Mouse (Mus musculus) embryonic facial prominence, embryonic 12.5 days (tissue): ENCODE measurements at regions not wholly inside any gene's neighbourhood (a gene's known extent, or its start where the extent isn't known, plus 50 kb on each side); places are given as distances from the start of the nearest gene placed in this dataset.

ENCODE experiments used
- ATAC-seq: fragments of 200-750 bp; cut with Nextera tagmentation; 2 replicates; pipeline ENCODE4 v1.8.0; 2017; ENCODE audit not compliant: insufficient number of reproducible peaks, insufficient read depth, low FRiP score, low TSS enrichment
- H3K27ac ChIP-seq: fragments of 300-500 bp; sonication (generic); 2 replicates; pipeline ENCODE4 v1.5.1; 2016; ENCODE audit warnings: mild to moderate bottlenecking
- H3K27me3 ChIP-seq: fragments of 300-500 bp; sonication (generic); 2 replicates; pipeline ENCODE4 v1.6.1; 2016; ENCODE audit warnings: mild to moderate bottlenecking, moderate library complexity
- H3K36me3 ChIP-seq: fragments of 300-500 bp; sonication (generic); 2 replicates; pipeline ENCODE4 v1.6.1; 2016; ENCODE audit warnings: mild to moderate bottlenecking
- H3K4me1 ChIP-seq: fragments of 300-500 bp; sonication (generic); 2 replicates; pipeline ENCODE4 v1.6.1; 2016
- H3K4me2 ChIP-seq: fragments of 300-500 bp; sonication (generic); replicated peaks from 2 replicates; pipeline ENCODE4 v1.6.1; 2016; ENCODE audit warnings: mild to moderate bottlenecking, moderate library complexity
- H3K4me3 ChIP-seq: fragments of 300-500 bp; sonication (generic); 2 replicates; pipeline ENCODE4 v1.5.1; 2016; ENCODE audit warnings: mild to moderate bottlenecking
- H3K9ac ChIP-seq: fragments of 300-500 bp; sonication (generic); 2 replicates; pipeline ENCODE4 v1.6.1; 2016; ENCODE audit warnings: mild to moderate bottlenecking, moderate library complexity
- H3K9me3 ChIP-seq: fragments of 300-500 bp; sonication (generic); 2 replicates; pipeline ENCODE4 v1.6.1; 2016; ENCODE audit warnings: mild to moderate bottlenecking, moderate library complexity
- WGBS: fragments of 180-500 bp; shearing (Covaris S2); methylation state at CpG from one replicate; pipeline ENCODE4 v1.1.7; 2016; 5-methylcytosine and 5-hydroxymethylcytosine counted together

DNA sequence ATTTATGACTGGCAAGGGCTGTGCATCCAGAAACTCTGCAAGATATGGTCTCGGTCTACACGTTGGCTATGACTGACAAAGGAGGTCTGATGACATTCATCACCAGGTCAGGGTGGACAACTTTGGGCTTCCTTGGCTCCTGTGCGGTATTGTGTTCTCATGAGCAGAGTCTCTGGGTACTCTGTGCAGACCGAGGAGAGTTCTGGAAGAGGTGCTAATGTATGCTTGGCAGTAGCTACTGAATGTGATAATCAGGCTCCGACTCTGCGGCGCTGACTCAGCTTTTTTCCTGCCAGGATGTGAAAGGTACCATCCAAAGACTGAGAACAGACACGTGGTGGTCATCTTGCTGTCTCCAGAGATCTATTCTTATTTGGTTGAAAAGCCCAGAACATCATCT, 94.5 kb upstream of the Oxgr1 start:
- peaks cover 3% of the 10 kb centered on the region; the same call in 1 of the 2 replicates for H3K4me1 ChIP-seq
- WGBS = 90% methylated on average over 8 of the region's 8 CpGs
- ATAC-seq = no peak
- H3K27ac ChIP-seq = no peak overlapping the region
- no peak overlapping the region for H3K4me3 ChIP-seq
- H3K9me3 ChIP-seq = no peaks in the 10 kb centered on the region
- H3K9ac ChIP-seq = no peak overlapping the region
- no peak overlapping the region for H3K4me2 ChIP-seq
- no peaks in the 10 kb centered on the region for H3K27me3 ChIP-seq
- H3K36me3 ChIP-seq = no peaks in the 10 kb centered on the region

DNA sequence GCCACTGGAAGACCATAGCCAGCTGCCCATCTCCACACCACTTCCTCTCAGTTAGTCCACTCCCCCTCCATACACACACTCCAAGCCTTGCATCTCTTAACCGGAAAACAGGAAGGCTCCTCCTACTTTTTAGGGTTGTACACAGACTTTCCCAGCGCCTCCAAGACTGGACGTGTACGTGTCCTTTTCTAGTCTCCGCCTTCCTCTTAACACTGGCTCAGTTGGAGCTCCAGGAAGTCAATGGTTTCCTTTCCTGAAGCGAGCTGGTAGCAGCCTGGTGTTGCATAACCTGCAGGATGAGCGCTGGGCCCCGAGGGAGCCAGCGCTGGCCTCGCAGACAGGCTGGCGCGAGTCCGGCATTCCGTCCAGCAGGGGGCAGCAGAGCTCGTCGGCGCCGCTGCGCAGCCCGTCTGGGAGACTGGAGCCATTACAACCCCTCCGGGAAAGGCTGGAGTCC, 95.5 kb upstream of the Oxgr1 start:
- peak overlapping the region; percentile 54 for H3K27ac ChIP-seq
- H3K36me3 ChIP-seq = no peaks in the 10 kb centered on the region
- H3K4me1 ChIP-seq = peaks cover 3% of the 10 kb centered on the region; the same call in 1 of the 2 replicates
- peak; percentile 85 for ATAC-seq
- peak overlapping the region; percentile 19; the same call in 1 of the 2 replicates for H3K4me3 ChIP-seq
- H3K4me2 ChIP-seq = peak overlapping the region; percentile 30
- H3K9ac ChIP-seq = no peak overlapping the region
- 2% methylated on average over 21 of the region's 21 CpGs for WGBS
- no peaks in the 10 kb centered on the region for H3K9me3 ChIP-seq
- no peaks in the 10 kb centered on the region for H3K27me3 ChIP-seq

DNA sequence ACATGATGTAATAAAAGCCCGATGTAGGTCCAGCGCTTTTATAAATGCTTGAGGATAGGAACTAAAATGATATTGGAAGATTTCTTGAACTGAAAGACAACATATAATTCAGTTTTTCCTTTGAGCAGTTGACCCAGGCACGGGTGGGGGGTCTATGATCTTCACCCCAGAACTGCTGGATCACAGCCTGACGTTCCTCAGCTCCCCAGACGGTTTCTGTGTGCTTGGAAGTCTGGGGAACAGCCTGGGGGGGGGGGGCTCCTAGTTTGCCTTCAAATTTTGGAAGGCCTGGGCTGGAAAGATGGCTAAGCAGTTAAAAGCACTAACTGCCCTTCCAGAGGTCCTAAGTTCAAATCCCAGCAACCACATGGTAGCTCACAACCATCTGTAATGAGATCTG, 96.3 kb upstream of the Oxgr1 start:
- Histone ChIP-seq H3K27ac (no peak overlapping the region), H3K4me1 (peaks cover 3% of the 10 kb centered on the region; the same call in 1 of the 2 replicates), H3K36me3 (no peaks in the 10 kb centered on the region), H3K9ac (no peak overlapping the region), H3K27me3 (no peaks in the 10 kb centered on the region), H3K4me2 (no peak overlapping the region), H3K9me3 (no peaks in the 10 kb centered on the region), H3K4me3 (no peak overlapping the region)
- WGBS = 68% methylated on average over 5 of the region's 5 CpGs
- ATAC-seq = no peak

DNA sequence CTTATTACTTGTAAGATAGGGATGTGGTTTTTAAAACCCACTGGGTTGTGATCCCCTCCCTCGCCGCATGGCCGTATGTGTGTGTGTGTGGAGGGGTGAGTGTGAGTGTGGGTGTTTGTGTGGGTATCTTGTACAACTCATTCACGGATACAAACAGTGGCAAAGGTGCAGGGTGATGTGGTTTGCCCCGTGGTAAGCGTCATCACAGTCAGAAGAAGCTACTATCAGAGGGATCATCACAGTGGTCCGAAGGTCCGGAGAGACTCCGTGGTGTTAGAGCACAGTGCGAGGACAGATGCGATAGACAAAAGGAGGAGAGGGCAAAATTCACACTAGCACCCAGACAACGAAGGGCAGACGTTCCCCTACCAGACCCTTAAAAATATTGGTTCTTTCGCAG, 97.0 kb upstream of the Oxgr1 start:
- Histone ChIP-seq H3K4me3 (no peak overlapping the region), H3K9ac (no peak overlapping the region), H3K4me1 (peaks cover 3% of the 10 kb centered on the region; the same call in 1 of the 2 replicates), H3K9me3 (no peaks in the 10 kb centered on the region), H3K4me2 (no peak overlapping the region), H3K27me3 (no peaks in the 10 kb centered on the region), H3K36me3 (no peaks in the 10 kb centered on the region), H3K27ac (no peak overlapping the region)
- 91% methylated on average over 14 of the region's 14 CpGs for WGBS
- no peak for ATAC-seq

DNA sequence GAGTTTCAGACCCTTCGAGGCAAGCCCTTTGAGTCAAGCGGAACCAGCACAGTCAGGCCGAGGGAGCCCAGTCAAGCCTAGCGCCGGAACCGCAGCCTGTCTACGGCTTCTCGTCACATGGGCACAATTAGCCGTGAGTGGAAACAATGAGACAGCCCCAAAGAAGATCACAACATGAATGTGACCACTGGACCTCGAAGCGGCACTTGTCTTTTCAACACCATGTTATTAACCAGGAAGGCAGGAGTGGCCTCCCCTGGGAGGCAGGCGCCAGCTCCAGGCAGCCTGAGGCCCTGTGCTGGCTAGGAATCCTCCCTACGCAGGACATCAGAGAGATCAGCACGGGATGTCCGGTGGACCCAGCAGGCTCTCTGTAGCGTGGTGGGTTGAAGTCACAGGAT, 97.4 kb upstream of the Oxgr1 start:
- no peak overlapping the region for H3K9ac ChIP-seq
- no peaks in the 10 kb centered on the region for H3K27me3 ChIP-seq
- peaks cover 3% of the 10 kb centered on the region; the same call in 1 of the 2 replicates for H3K4me1 ChIP-seq
- H3K4me3 ChIP-seq = no peak overlapping the region
- ATAC-seq = no peak
- H3K36me3 ChIP-seq = no peaks in the 10 kb centered on the region
- no peak overlapping the region for H3K27ac ChIP-seq
- WGBS = 63% methylated on average over 16 of the region's 16 CpGs
- no peak overlapping the region for H3K4me2 ChIP-seq
- no peaks in the 10 kb centered on the region for H3K9me3 ChIP-seq

DNA sequence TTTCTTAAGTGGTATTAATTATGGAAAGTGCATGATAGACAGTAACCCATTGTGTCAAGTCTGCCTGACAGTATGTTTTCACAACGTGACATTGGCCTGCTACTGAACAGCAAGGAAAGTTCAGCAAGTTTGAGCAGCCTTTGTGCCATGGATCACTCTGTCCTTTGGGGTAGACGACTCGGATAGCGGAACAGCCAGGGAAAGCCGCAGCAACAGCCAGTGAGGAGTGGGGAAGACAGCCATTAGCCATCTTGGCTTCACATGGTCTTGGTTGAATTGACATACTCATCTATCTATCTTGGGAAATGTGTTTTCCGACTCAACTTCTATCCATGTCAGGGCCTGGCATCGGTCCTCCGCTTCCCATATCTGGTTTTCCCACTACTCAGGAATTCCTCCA, 98.0 kb upstream of the Oxgr1 start:
- peaks cover 3% of the 10 kb centered on the region; the same call in 1 of the 2 replicates for H3K4me1 ChIP-seq
- H3K27me3 ChIP-seq = no peaks in the 10 kb centered on the region
- no peaks in the 10 kb centered on the region for H3K36me3 ChIP-seq
- ATAC-seq = no peak
- no peak overlapping the region for H3K27ac ChIP-seq
- H3K9me3 ChIP-seq = no peaks in the 10 kb centered on the region
- no peak overlapping the region for H3K9ac ChIP-seq
- H3K4me3 ChIP-seq = no peak overlapping the region
- 84% methylated on average over 8 of the region's 8 CpGs for WGBS
- H3K4me2 ChIP-seq = no peak overlapping the region

DNA sequence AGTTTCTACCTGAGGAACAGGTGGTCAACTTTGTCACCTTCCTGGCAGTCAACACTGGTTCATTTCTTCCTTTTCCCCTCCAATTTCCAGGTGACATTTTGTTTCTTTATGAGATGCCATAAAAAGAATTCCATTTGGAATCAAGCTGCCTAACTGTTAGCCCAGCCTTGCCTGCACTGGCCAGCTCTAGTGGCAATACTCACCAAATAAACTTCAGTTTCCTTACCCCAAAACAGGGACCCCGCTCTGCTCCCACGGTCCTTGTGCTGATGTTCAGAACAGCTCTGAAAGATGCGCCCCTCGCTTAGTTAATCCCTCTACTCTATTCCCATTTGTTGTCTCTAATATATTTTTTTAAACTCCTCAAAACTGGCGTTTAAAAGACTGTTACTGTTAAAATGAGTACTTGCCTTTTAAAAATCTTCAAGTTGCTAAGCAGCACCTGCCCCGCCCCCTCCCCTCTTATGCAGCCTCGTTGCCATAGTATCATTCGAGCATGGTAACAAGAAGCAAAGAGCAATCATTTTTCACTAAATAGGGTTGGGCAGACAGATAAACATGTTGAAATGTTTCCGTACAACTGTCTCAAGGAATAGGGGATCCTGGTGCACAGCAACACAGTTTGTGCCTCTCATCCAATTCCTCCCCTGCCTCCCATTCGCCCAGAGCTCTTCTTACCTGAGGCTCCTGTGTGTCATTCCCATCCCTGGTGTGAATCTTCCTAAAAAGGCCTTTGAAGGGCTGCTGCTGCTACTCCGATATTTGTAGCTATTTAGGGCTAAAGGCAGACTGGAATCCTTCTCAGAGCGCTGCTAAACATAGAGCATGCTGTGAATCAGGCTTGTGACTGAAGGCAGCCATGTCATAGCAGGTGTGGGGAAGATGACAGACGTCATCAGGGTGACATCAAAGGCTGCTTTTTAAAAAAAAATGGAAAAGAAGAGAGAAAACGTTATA, 98.8 kb upstream of the Oxgr1 start:
- H3K4me1 ChIP-seq = peaks cover 3% of the 10 kb centered on the region; the same call in 1 of the 2 replicates
- WGBS = 79% methylated on average over 14 of the region's 14 CpGs
- H3K27me3 ChIP-seq = no peaks in the 10 kb centered on the region

DNA sequence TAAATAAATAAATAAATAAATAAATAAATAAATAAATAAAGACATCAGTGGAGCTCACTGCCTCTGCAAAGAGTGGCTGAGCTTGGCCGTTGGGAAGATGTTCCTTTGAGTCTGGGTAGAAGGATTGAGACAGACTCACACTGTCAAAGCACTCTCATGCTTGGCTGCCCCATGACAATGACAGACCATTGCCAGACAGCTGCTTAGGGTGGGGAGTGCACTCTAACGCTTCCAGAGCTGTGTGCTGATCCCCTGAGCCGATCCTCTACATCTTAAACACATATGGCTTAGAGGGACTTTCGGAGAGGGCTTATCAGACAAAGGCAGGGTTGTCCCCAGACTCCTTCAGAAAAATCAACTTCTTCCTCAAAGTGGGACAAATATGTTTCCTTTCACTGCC, 100.0 kb upstream of the Oxgr1 start:
- no peak overlapping the region for H3K27ac ChIP-seq
- no peak overlapping the region for H3K4me2 ChIP-seq
- no peak overlapping the region for H3K9ac ChIP-seq
- H3K4me3 ChIP-seq = no peak overlapping the region
- no peaks in the 10 kb centered on the region for H3K27me3 ChIP-seq
- peaks cover 3% of the 10 kb centered on the region; the same call in 1 of the 2 replicates for H3K4me1 ChIP-seq
- WGBS = 27% methylated on average over 4 of the region's 4 CpGs
- no peak for ATAC-seq
- no peaks in the 10 kb centered on the region for H3K36me3 ChIP-seq
- no peaks in the 10 kb centered on the region for H3K9me3 ChIP-seq

More for the DNA sequence above, 98.8 kb upstream of the Oxgr1 start:
- Histone ChIP-seq H3K27ac (no peak overlapping the region), H3K36me3 (no peaks in the 10 kb centered on the region), H3K9ac (no peak overlapping the region), H3K9me3 (no peaks in the 10 kb centered on the region), H3K4me3 (no peak overlapping the region), H3K4me2 (no peak overlapping the region)
- ATAC-seq = no peak

DNA sequence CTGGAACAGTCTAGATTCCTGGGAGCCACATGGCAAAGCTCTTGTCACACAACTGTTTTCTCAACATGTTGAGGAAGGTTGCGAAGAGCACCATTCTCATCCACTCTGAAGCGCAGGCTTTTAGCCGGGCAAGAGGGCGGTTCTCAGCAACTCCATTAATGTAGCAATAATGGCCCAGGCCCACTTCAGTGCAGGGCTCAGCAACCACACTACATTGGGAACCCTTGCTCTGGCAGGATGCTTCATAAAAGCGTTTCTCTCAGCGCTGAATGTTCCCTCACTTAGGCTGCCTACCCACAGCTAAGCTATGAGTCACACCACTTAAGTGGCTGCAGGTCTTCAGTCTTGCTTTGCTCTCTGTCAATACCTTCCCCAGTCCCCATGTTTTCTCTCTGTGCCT, 102.2 kb upstream of the Oxgr1 start:
- WGBS = 86% methylated on average over 6 of the region's 6 CpGs
- ATAC-seq = no peak
- Histone ChIP-seq H3K9ac (no peak overlapping the region), H3K27me3 (no peaks in the 10 kb centered on the region), H3K4me3 (no peak overlapping the region), H3K4me2 (no peak overlapping the region), H3K4me1 (peaks cover 10% of the 10 kb centered on the region; the same call in 1 of the 2 replicates), H3K9me3 (no peaks in the 10 kb centered on the region), H3K36me3 (no peaks in the 10 kb centered on the region), H3K27ac (no peak overlapping the region)

DNA sequence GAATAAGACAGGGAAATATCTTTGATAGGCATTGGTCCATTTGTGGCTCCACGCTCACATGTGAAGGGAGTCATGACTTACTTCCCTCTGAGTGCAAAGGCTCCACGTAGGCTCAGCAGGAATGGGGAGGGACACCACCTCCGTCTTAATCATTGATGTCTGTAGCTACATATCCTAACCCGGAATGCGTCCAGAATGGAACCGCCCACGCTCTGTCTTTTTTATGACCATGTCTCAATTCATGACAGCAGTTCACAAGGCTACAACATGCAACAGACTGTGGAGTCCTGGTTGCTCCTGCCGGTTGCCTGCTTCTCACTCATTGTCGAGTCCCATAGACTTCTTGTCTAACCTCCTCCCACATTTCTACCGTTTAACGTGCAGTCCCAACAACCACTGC, 104.1 kb upstream of the Oxgr1 start:
- Histone ChIP-seq H3K9me3 (no peaks in the 10 kb centered on the region), H3K36me3 (no peaks in the 10 kb centered on the region), H3K4me2 (no peak overlapping the region), H3K27me3 (no peaks in the 10 kb centered on the region), H3K9ac (no peak overlapping the region), H3K4me1 (peaks cover 7% of the 10 kb centered on the region; the same call in 1 of the 2 replicates), H3K27ac (peak overlapping the region; percentile 4; the same call in 1 of the 2 replicates), H3K4me3 (no peak overlapping the region)
- WGBS = 78% methylated on average over 11 of the region's 11 CpGs
- ATAC-seq = no peak

DNA sequence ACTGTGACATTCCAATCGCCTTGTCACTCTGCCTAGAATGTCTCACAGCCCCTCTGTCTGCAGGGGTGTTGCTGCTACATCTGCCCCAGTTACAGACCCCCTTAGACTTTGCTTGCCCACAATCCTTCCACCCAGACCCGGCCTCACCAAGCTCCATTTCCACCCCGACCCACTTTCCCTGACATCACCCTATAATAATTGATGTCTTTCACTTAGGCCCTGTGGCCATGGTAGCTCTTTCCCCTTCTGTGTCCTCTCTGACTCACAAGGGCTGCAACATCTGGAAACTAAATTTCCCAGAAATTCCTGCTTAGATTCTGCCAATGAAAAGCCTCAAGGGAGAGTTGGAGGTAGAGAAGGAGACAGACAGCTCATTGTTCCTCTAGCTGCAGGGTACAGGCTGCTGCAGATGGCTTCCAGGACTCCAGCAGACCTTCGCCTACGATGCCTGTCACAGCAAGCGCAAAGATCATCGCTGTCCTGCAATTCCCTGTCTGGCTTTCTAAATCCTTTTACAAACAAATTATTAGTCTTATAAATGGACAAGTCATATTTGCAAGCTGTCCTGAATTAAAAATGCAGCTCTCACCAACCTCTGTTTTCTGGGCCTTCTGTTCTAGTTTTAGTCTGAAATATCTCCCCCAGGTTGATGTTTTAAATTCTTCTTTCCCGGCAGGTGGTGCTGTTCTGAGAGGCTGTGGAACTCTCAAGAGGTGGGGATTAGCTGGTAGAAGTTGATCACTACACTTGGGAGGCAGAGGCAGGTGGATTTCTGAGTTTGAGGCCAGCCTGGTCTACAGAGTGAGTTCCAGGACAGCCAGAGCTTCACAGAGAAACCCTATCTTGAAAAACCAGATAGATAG, 104.9 kb upstream of the Oxgr1 start:
- H3K4me1 ChIP-seq = peaks cover 7% of the 10 kb centered on the region; the same call in 1 of the 2 replicates
- H3K27me3 ChIP-seq = no peaks in the 10 kb centered on the region
- H3K4me3 ChIP-seq = no peak overlapping the region
- no peaks in the 10 kb centered on the region for H3K36me3 ChIP-seq
- no peak for ATAC-seq
- WGBS = 28% methylated on average over 8 of the region's 8 CpGs
- H3K9ac ChIP-seq = no peak overlapping the region
- H3K27ac ChIP-seq = peak overlapping the region; percentile 4; the same call in 1 of the 2 replicates
- H3K9me3 ChIP-seq = no peaks in the 10 kb centered on the region
- H3K4me2 ChIP-seq = no peak overlapping the region
